Comparison of ENCODE assay signal across 12 mouse cellular contexts in the genomic region with DNA sequence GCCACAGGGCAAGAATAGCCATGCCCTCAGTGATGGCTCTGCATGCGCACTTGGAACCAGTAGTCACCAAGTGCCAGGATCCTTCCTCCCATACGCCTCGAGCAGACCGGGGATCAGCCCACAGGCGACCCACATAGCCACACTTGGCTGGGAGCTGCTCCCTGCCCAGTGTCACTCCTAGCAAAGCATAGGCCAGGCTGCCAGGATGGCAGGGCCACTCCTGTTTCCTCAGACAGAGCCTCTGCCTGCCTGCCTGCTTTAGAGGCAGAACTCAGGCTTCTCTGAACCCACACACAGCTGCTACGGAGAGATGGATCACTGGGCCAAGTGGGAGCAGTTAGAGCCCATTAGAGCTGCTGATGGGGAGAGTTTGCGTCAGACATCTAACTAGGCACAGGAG. TPM values are rescaled to one million over a fixed set of nuclear protein-coding genes. Genes with fewer than 3 reads are reported as not detected.
DNase-seq lines count a peak whose midpoint lies in the region; TF ChIP-seq lines count a peak whose summit lies in the region.
"Had no signal": no experiment of that assay in that cellular context is flagged by ENCODE, and none has a peak within 500 bp of the region (broad histone marks: within the 10 kb centered on the region; RNA-seq: fewer than 3 reads in every experiment).

No protein-coding gene starts in this region.

- intact Hi-C loops in gastrocnemius, postnatal 14 days (cut with DNase I; ENCODE audit: low total_unique reads), result no loop called here
- intact Hi-C loops in left cerebral cortex, adult 2 months (cut with DNase I), result no loop called here

- H3K4me1 ChIP-seq in embryonic fibroblast, embryonic 13.5 days (ENCODE audit: control insufficient read depth, insufficient read depth, low read length), result peaks cover 35% of the 10 kb centered on the region

- peak overlapping the region; percentile 66 for H3K27ac ChIP-seq in left cerebral cortex, adult 2 months
- H3K27ac ChIP-seq in embryonic fibroblast, embryonic 13.5 days (ENCODE audit: insufficient read depth, low read length), result peak overlapping the region; percentile 66; the same call in 1 of the 2 replicates

- DNase-seq in gastrocnemius, postnatal 14 days, result peak; percentile 50
- DNase-seq in gastrocnemius, postnatal 4 days (ENCODE audit: low spot score in 2 of 2), result no peak
- peak; percentile 39 to 49 for DNase-seq in left cerebral cortex, adult 2 months (ENCODE audit: extremely low spot score in 1 of 2, low spot score in 2 of 2)
- no peak for DNase-seq in left cerebral cortex, adult 11 months (ENCODE audit: low spot score)
- peak; percentile 60 for DNase-seq in right cerebral cortex, postnatal 25 days
- no peak for DNase-seq in c-Kit-positive CD71-positive TER-119-positive erythroid progenitor cells, embryonic 14.5 days (ENCODE audit: low spot score)
- DNase-seq in urinary bladder, postnatal 36 days (ENCODE audit: low spot score in 2 of 2), result no peak
- DNase-seq: lung, adult 18-20 months had no signal

- H3K4me3 ChIP-seq in left cerebral cortex, adult 2 months, result no peak overlapping the region
- no peak overlapping the region for H3K4me3 ChIP-seq in embryonic fibroblast, embryonic 13.5 days (ENCODE audit: insufficient read depth, low read length)
- H3K4me3 ChIP-seq: stomach, embryonic 15.5 days had no signal

- no peak for TF ChIP-seq POLR2A in embryonic fibroblast, embryonic 13.5 days (IDR thresholded peaks at IDR 0.05; ENCODE audit: low read depth, low read length)

- TF ChIP-seq CTCF in left cerebral cortex, adult 2 months (IDR thresholded peaks at IDR 0.05), result no peak
- TF ChIP-seq CTCF in embryonic fibroblast, embryonic 13.5 days (IDR thresholded peaks at IDR 0.05; ENCODE audit: borderline replicate concordance, insufficient read depth, low read length), result no peak

RNA-seq across cellular contexts. Expression of gene Apol8, which starts 36.8 kb away (rescaled TPM):
- not detected for total RNA-seq in gastrocnemius, postnatal 14 days (2021)
- under 1 TPM in 1 of 2 experiments, not detected in 1; 0.21 TPM for total RNA-seq in gastrocnemius, postnatal 4 days (2021)
- total RNA-seq in left cerebral cortex, adult 2 months (2021), result 1 to 10 TPM; 5.1 to 5.8 TPM
- 0.58 and 2.6 TPM in 2 replicates for polyA plus RNA-seq in embryonic fibroblast, embryonic 13.5 days (2011; ENCODE audit: insufficient read length, low read depth, missing spikeins)
- polyA plus RNA-seq: CD4-positive, CD25-positive, alpha-beta regulatory T cell, adult 4 months; embryonic facial prominence, embryonic 14.5 days had no signal

RNA-seq across cellular contexts. Expression of gene Myh9, which starts 48.4 kb away (rescaled TPM):
- total RNA-seq in gastrocnemius, postnatal 14 days (2021), result 100 to 1,000 TPM in 1 of 2 experiments, 10 to 100 TPM in 1; 96.9 to 111 TPM
- total RNA-seq in gastrocnemius, postnatal 4 days (2021), result 100 to 1,000 TPM; 171 to 187 TPM
- total RNA-seq in left cerebral cortex, adult 2 months (2021), result 10 to 100 TPM; 81.2 to 91.4 TPM
- 718 and 1,071 TPM in 2 replicates for polyA plus RNA-seq in embryonic fibroblast, embryonic 13.5 days (2011; ENCODE audit: insufficient read length, low read depth, missing spikeins)

Comparison
In these comparisons a context has a peak if more than half of its experiments do, and no peak if none do; other contexts are left out.
1. DNase-seq: peak in gastrocnemius, postnatal 14 days (single experiment), left cerebral cortex, adult 2 months (2 of 2) and right cerebral cortex, postnatal 25 days (single experiment); none in gastrocnemius, postnatal 4 days (0 of 2), left cerebral cortex, adult 11 months (single experiment), c-Kit-positive CD71-positive TER-119-positive erythroid progenitor cells, embryonic 14.5 days (single experiment) and urinary bladder, postnatal 36 days (0 of 2).
2. RNA of gene Apol8, which starts 36.8 kb away (total RNA-seq): 5.1 to 5.8 TPM in left cerebral cortex, adult 2 months; 0.21 TPM in gastrocnemius, postnatal 4 days and not detected in gastrocnemius, postnatal 14 days; every median in the first group is over 4 times any median in the second.